Mouse (Mus musculus) CH12.LX (cell line): Measurements from ENCODE around the gene Ndufc2. TPM values are rescaled to one million over a fixed set of nuclear protein-coding genes. Genes with fewer than 3 reads are reported as not detected.

Experiments
- DNase-seq: peaks from one replicate; pipeline ENCODE4 v3.0.0-alpha.2; 2013; ENCODE audit errors: extremely low read depth
- H3K27ac ChIP-seq: 2 replicates; pipeline ENCODE4 v1.5.1; 2012; ENCODE audit warnings: low read depth, mild to moderate bottlenecking, control low read depth, moderate library complexity; ENCODE audit not compliant: insufficient read depth
- H3K27me3 ChIP-seq: replicated peaks from 2 replicates; pipeline ENCODE3; 2012; ENCODE audit warnings: inconsistent platforms
- H3K36me3 ChIP-seq, 2 experiments: replicated peaks in 1 of 2; 2 replicates each; pipeline versions ENCODE3 to v1.6.1; 2012; ENCODE audit warnings: inconsistent platforms in 1 of 2, low read length in 1 of 2, mild to moderate bottlenecking in 1 of 2, mixed read lengths in 1 of 2, moderate library complexity in 1 of 2; ENCODE audit not compliant: control insufficient read depth in 1 of 2, insufficient read depth in 1 of 2
- H3K4me1 ChIP-seq, 2 experiments: 2 replicates each; pipeline ENCODE4 v1.6.1; 2012; ENCODE audit warnings: inconsistent platforms in 1 of 2, moderate library complexity in 1 of 2; ENCODE audit not compliant: insufficient read depth in 2 of 2, control insufficient read depth in 1 of 2
- H3K4me2 ChIP-seq: 2 replicates; pipeline ENCODE4 v1.6.1; 2012; ENCODE audit warnings: low read depth, mild to moderate bottlenecking, control low read depth; ENCODE audit not compliant: poor library complexity, insufficient read depth, severe bottlenecking
- H3K4me3 ChIP-seq, 3 experiments: fragments of 150-350 bp in 1 of 3; sonication (generic) in 1 of 3; replicated peaks in 1 of 3; 2 replicates each; pipeline versions ENCODE3 to v1.5.1; 2011 to 2012; ENCODE audit warnings: low read depth in 2 of 3, low read length in 2 of 3, mild to moderate bottlenecking in 2 of 3, moderate library complexity in 2 of 3, control low read depth in 1 of 3, improper control_type of control experiment in 1 of 3, inconsistent platforms in 1 of 3, mixed read lengths in 1 of 3; ENCODE audit not compliant: poor library complexity in 1 of 3
- H3K79me2 ChIP-seq: replicated peaks from 2 replicates; pipeline ENCODE4 v1.6.1; 2012; ENCODE audit warnings: mild to moderate bottlenecking, moderate library complexity; ENCODE audit not compliant: control insufficient read depth, poor library complexity, insufficient read depth, severe bottlenecking; ENCODE audit errors: extremely low read depth
- H3K9ac ChIP-seq: 2 replicates; pipeline ENCODE4 v1.6.1; 2012; ENCODE audit warnings: low read depth, mild to moderate bottlenecking, control low read depth, moderate library complexity; ENCODE audit not compliant: insufficient read depth
- H3K9me3 ChIP-seq: replicated peaks from 2 replicates; pipeline ENCODE3; 2012; ENCODE audit warnings: low read length, inconsistent platforms, mixed read lengths
- BHLHE40 ChIP-seq: IDR thresholded peaks from 2 replicates; pipeline ENCODE4 v1.6.1; 2011; ENCODE audit warnings: mild to moderate bottlenecking, low read depth, low read length, improper control_type of control experiment
- CTCF ChIP-seq, 2 experiments: IDR thresholded peaks in 1 of 2; conservative IDR thresholded peaks in 1 of 2; 2 replicates each; pipeline ENCODE4 v1.5.1; 2011 to 2012; ENCODE audit warnings: low read depth in 2 of 2, low read length in 2 of 2, improper control_type of control experiment in 1 of 2, inconsistent platforms in 1 of 2, mild to moderate bottlenecking in 1 of 2, moderate library complexity in 1 of 2
- ELF1 ChIP-seq: IDR thresholded peaks from 2 replicates; pipeline ENCODE4 v1.6.1; 2014; ENCODE audit warnings: low read depth, mild to moderate bottlenecking, inconsistent platforms, low read length, improper control_type of control experiment
- EP300 ChIP-seq: IDR thresholded peaks from 2 replicates; pipeline ENCODE4 v1.6.1; 2011; ENCODE audit warnings: low read length, improper control_type of control experiment
- ETS1 ChIP-seq: conservative IDR thresholded peaks from 2 replicates; pipeline ENCODE4 v1.6.1; 2012; ENCODE audit warnings: low read depth, mild to moderate bottlenecking, inconsistent platforms, low read length, improper control_type of control experiment, moderate library complexity
- GABPA ChIP-seq: IDR thresholded peaks from 2 replicates; pipeline ENCODE4 v1.6.1; 2012; ENCODE audit warnings: low read depth, low read length, improper control_type of control experiment, inconsistent platforms; ENCODE audit not compliant: insufficient replicate concordance
- HCFC1 ChIP-seq: IDR thresholded peaks from 2 replicates; pipeline ENCODE4 v1.6.1; 2012; ENCODE audit warnings: low read depth, mild to moderate bottlenecking, inconsistent platforms, low read length, improper control_type of control experiment
- IRF4 ChIP-seq: IDR thresholded peaks from 2 replicates; pipeline ENCODE4 v1.6.1; 2014; ENCODE audit warnings: low read depth, mild to moderate bottlenecking, inconsistent platforms, low read length, improper control_type of control experiment
- JUN ChIP-seq: IDR thresholded peaks from 2 replicates; pipeline ENCODE4 v1.6.1; 2011; ENCODE audit warnings: low read depth, mild to moderate bottlenecking, low read length, improper control_type of control experiment, moderate library complexity; ENCODE audit not compliant: insufficient read depth
- JUND ChIP-seq: conservative IDR thresholded peaks from 2 replicates; pipeline ENCODE4 v1.6.1; 2011; ENCODE audit warnings: low read depth, low read length, improper control_type of control experiment
- MAZ ChIP-seq: IDR thresholded peaks from 2 replicates; pipeline ENCODE4 v1.6.1; 2012; ENCODE audit warnings: low read depth, mild to moderate bottlenecking, inconsistent platforms, low read length, improper control_type of control experiment, moderate library complexity
- MEF2A ChIP-seq: IDR thresholded peaks from 2 replicates; pipeline ENCODE4 v1.6.1; 2014; ENCODE audit warnings: low read depth, mild to moderate bottlenecking, inconsistent platforms, low read length, improper control_type of control experiment, borderline replicate concordance
- MYC ChIP-seq: IDR thresholded peaks from 2 replicates; pipeline ENCODE4 v1.6.1; 2011; ENCODE audit warnings: low read depth, mild to moderate bottlenecking, improper control_type of control experiment, low read length
- NELFE ChIP-seq: IDR thresholded peaks from 2 replicates; pipeline ENCODE4 v1.6.1; 2011; ENCODE audit warnings: low read depth, low read length, improper control_type of control experiment
- PAX5 ChIP-seq: IDR thresholded peaks from 2 replicates; pipeline ENCODE4 v1.6.1; 2012; ENCODE audit warnings: low read length, inconsistent platforms, mixed read lengths
- POLR2AphosphoS2 ChIP-seq: IDR thresholded peaks from 2 replicates; pipeline ENCODE4 v1.6.1; 2011; ENCODE audit warnings: low read depth, low read length, improper control_type of control experiment
- RAD21 ChIP-seq: IDR thresholded peaks from 2 replicates; pipeline ENCODE4 v1.6.1; 2011; ENCODE audit warnings: low read depth, mild to moderate bottlenecking, low read length, improper control_type of control experiment, moderate library complexity
- RCOR1 ChIP-seq: conservative IDR thresholded peaks from 2 replicates; pipeline ENCODE4 v1.6.1; 2012; ENCODE audit warnings: low read depth, mild to moderate bottlenecking, inconsistent platforms, low read length, improper control_type of control experiment
- SMC3 ChIP-seq: IDR thresholded peaks from 2 replicates; pipeline ENCODE4 v1.6.1; 2011; ENCODE audit warnings: low read depth, low read length, improper control_type of control experiment
- TCF12 ChIP-seq: IDR thresholded peaks from 2 replicates; pipeline ENCODE4 v1.6.1; 2014; ENCODE audit warnings: low read depth, mild to moderate bottlenecking, inconsistent platforms, low read length, improper control_type of control experiment
- USF2 ChIP-seq: conservative IDR thresholded peaks from 2 replicates; pipeline ENCODE4 v1.6.1; 2011; ENCODE audit warnings: low read depth, low read length, improper control_type of control experiment
- ZC3H11A ChIP-seq: IDR thresholded peaks from 2 replicates; pipeline ENCODE4 v1.6.1; 2012; ENCODE audit warnings: low read depth, mild to moderate bottlenecking, inconsistent platforms, low read length, improper control_type of control experiment
- ZKSCAN1 ChIP-seq: IDR thresholded peaks from 2 replicates; pipeline ENCODE4 v1.6.1; 2012; ENCODE audit warnings: low read depth, inconsistent platforms, low read length, improper control_type of control experiment, borderline replicate concordance
- dilution Hi-C: fragments of 300-500 bp; cut with MboI; formaldehyde crosslinking; loops from 2 replicates; pipeline ENCODE4 v1.14.3; 2020; ENCODE audit warnings: low sequenced_read_pairs; ENCODE audit not compliant: extremely low pct_unique_long_range_greater_than_20kb, extremely low pct_ligation_motif_present
- in situ Hi-C: fragments of 300-500 bp; cut with MboI; formaldehyde crosslinking; loops from 3 replicates; pipeline ENCODE4 v1.14.3; 2019; ENCODE audit warnings: low sequenced_read_pairs, low pct_ligation_motif_present, low pct_unique_long_range_greater_than_20kb, mixed read lengths
- polyA plus RNA-seq: library from polyadenylated mRNA; unstranded; fragments of >175 nt; gene quantifications from 2 replicates; pipeline ENCODE4 v1.2.1, GENCODE M21; 2012; ENCODE audit warnings: low read depth; ENCODE audit not compliant: insufficient read length
- total RNA-seq, 2 experiments: library from RNA; depleted of rRNA; stranded (reverse); fragments of 300-350 nt in 1 of 2; fragments of >200 nt in 1 of 2; gene quantifications; 2 replicates each; pipeline ENCODE4 v1.2.3; 2012 to 2014

Ndufc2 gene
- total and polyA plus RNA-seq, 3 experiments: 217 to 352 (median 352) TPM

DNA sequence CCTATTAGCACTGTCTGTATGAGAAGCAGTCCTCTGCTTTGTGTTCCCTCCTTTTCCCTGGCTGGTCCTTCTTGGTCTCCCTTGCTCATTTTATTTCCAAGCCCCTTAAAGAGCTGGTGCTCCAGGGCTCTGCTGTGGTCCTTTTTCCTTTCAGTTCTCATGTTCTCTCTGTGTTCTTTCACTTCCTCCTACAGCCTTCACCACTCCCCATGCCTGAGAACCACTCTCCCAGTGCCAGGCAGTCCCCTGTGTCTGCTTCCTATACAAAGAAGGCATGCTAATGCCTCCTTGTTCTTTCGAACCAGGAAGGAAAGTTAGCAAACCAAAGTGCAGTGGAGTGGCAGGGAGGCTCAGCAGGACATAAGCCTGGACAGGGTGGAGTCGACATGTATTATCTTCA is 23.9 kb upstream of the Ndufc2 start:
- peaks cover 55 to 68% of the 10 kb centered on the region in 2 experiments for H3K36me3 ChIP-seq
- peak overlapping the region; percentile 70 for H3K27ac ChIP-seq
- no peak overlapping the region for H3K9ac ChIP-seq

DNA sequence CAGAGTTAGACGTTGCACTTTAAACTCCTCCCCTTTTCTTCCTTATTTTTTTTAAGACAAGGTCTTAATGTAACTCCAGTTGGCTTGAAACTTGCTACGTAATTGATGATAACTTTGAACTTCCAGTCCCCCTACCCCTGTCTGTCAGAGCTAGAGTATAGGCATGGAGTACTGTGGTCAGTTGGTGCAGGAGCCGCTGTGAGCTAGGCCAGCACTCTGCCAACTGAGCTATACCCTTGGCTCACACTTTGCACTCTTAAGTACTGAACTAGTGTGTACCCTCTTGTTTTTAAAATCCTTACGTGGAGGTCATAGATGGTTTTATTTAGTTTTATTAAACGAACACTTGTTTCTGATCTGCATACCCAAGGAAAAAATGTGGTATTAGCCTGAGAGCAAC is 20.5 kb upstream of the Ndufc2 start:
- H3K27me3 ChIP-seq: no peaks in the 10 kb centered on the region
- peaks cover 26 to 43% of the 10 kb centered on the region in 2 experiments for H3K4me1 ChIP-seq
- no peak for TF ChIP-seq TCF12
- no peak for TF ChIP-seq IRF4
- TF ChIP-seq ZKSCAN1: no peak
- TF ChIP-seq CTCF (conservative IDR thresholded peaks at IDR 0.05 in 1 of 2, IDR thresholded peaks at IDR 0.05 in 1 of 2; ENCODE audit: low read depth in 2 of 2, low read length in 2 of 2): no peak
- no peak for TF ChIP-seq GABPA
- no peak for TF ChIP-seq ELF1
- no peak for TF ChIP-seq JUND
- no peak for TF ChIP-seq POLR2AphosphoS2
- no peak for TF ChIP-seq PAX5
- TF ChIP-seq EP300: no peak
- no peak for TF ChIP-seq BHLHE40
- no peak for TF ChIP-seq RAD21
- TF ChIP-seq ZC3H11A: no peak
- no peak for TF ChIP-seq MEF2A
- TF ChIP-seq RCOR1: no peak
- no peak overlapping the region for H3K27ac ChIP-seq
- in situ Hi-C loops (no loop called here), dilution Hi-C loops (no loop called here)
- H3K9ac ChIP-seq: no peak overlapping the region
- no peak overlapping the region for H3K4me3 ChIP-seq
- no peak overlapping the region for H3K4me2 ChIP-seq
- H3K36me3 ChIP-seq: peaks cover 78 to 92% of the 10 kb centered on the region in 2 experiments
- H3K79me2 ChIP-seq: peaks cover 16% of the 10 kb centered on the region
- H3K9me3 ChIP-seq: no peaks in the 10 kb centered on the region
- DNase-seq: no peak

More for the DNA sequence above, 23.9 kb upstream of the Ndufc2 start:
- no peak for DNase-seq
- H3K4me3 ChIP-seq: peak overlapping the region in 1 of 3 experiments; percentile 3
- H3K4me1 ChIP-seq: peaks cover 20 to 38% of the 10 kb centered on the region in 2 experiments
- no peak for TF ChIP-seq POLR2AphosphoS2
- no peak for TF ChIP-seq JUN
- no peak for TF ChIP-seq MEF2A
- TF ChIP-seq HCFC1: no peak
- TF ChIP-seq RAD21: no peak
- TF ChIP-seq PAX5: no peak
- peak; percentile 86 for TF ChIP-seq IRF4
- no peak for TF ChIP-seq MAZ
- no peak for TF ChIP-seq MYC
- no peak for TF ChIP-seq SMC3
- peak; percentile 81 for TF ChIP-seq EP300
- TF ChIP-seq NELFE: no peak
- TF ChIP-seq USF2: no peak
- no peak for TF ChIP-seq ETS1
- dilution Hi-C loops (no loop called here), in situ Hi-C loops (no loop called here)
- peaks cover 31% of the 10 kb centered on the region for H3K79me2 ChIP-seq
- peak overlapping the region; percentile 79 for H3K4me2 ChIP-seq
- H3K9me3 ChIP-seq: no peaks in the 10 kb centered on the region
- H3K27me3 ChIP-seq: no peaks in the 10 kb centered on the region
